Mouse (Mus musculus) C2C12 (cell line): ENCODE data around the gene Ston2. TPM values are rescaled to one million over a fixed set of nuclear protein-coding genes. Genes with fewer than 3 reads are reported as not detected.

ENCODE experiments used
- H3K27me3 ChIP-seq: one replicate; pipeline ENCODE4 v1.6.1; 2011; ENCODE audit not compliant: control insufficient read depth, insufficient read depth, insufficient read length
- H3K36me3 ChIP-seq: one replicate; pipeline ENCODE4 v1.6.1; 2011; ENCODE audit not compliant: control insufficient read depth, insufficient read depth
- H3K4me3 ChIP-seq: one replicate; pipeline ENCODE4 v1.5.1; 2011; ENCODE audit warnings: mild to moderate bottlenecking, control low read depth; ENCODE audit not compliant: poor library complexity, insufficient read depth, severe bottlenecking
- H3K79me2 ChIP-seq: one replicate; pipeline ENCODE4 v1.6.1; 2011; ENCODE audit not compliant: control insufficient read depth, insufficient read depth
- H3K79me3 ChIP-seq: one replicate; pipeline ENCODE4 v1.6.1; 2011; ENCODE audit warnings: low read depth, control low read depth
- H3ac ChIP-seq: one replicate; pipeline ENCODE3; 2011; ENCODE audit warnings: low read depth; ENCODE audit not compliant: control insufficient read depth, insufficient read length
- CEBPB ChIP-seq: IDR thresholded peaks from one replicate; pipeline ENCODE4 v1.6.1; 2011; ENCODE audit warnings: low read depth, mild to moderate bottlenecking, control low read depth, moderate library complexity
- CTCF ChIP-seq: IDR thresholded peaks from one replicate; pipeline ENCODE4 v1.5.1; 2011; ENCODE audit not compliant: control insufficient read depth, insufficient read depth, insufficient read length
- FOSL1 ChIP-seq: IDR thresholded peaks from one replicate; pipeline ENCODE4 v1.8.0; 2011; ENCODE audit warnings: mild to moderate bottlenecking, low read length; ENCODE audit not compliant: poor library complexity, insufficient read depth, severe bottlenecking
- MAX ChIP-seq: IDR thresholded peaks from one replicate; pipeline ENCODE4 v1.6.1; 2011; ENCODE audit warnings: mild to moderate bottlenecking, control low read depth
- MYOD1 ChIP-seq: IDR thresholded peaks from one replicate; pipeline ENCODE4 v1.6.1; 2011; ENCODE audit warnings: low read depth; ENCODE audit not compliant: control insufficient read depth, insufficient read length
- MYOG ChIP-seq: IDR thresholded peaks from one replicate; pipeline ENCODE4 v1.6.1; 2011; ENCODE audit not compliant: control insufficient read depth, insufficient read length; ENCODE audit errors: extremely low read depth
- USF1 ChIP-seq: IDR thresholded peaks from one replicate; pipeline ENCODE4 v1.6.1; 2011; ENCODE audit warnings: low read depth, mild to moderate bottlenecking, control low read depth, moderate library complexity
- polyA plus RNA-seq: library from polyadenylated mRNA; unstranded; fragments of >200 nt; fragmentation: generic; extraction: Trizol; gene quantifications from one replicate; pipeline ENCODE4 v1.2.1, GENCODE M21; 2012; ENCODE audit warnings: missing spikeins

The Ston2 gene
- polyA plus RNA-seq, 1 experiment = 11.6 TPM

- TF ChIP-seq MYOD1 = no peak
- no peak for TF ChIP-seq MYOG
- no peak for TF ChIP-seq MAX
- no peak for TF ChIP-seq FOSL1
- no peak for TF ChIP-seq CTCF
- TF ChIP-seq USF1 = no peak
- TF ChIP-seq CEBPB = no peak
- Histone ChIP-seq H3K27me3 (no peaks in the 10 kb centered on the region), H3K36me3 (no peaks in the 10 kb centered on the region), H3K4me3 (no peak overlapping the region), H3K79me2 (no peaks in the 10 kb centered on the region), H3ac (no peak overlapping the region), H3K79me3 (no peaks in the 10 kb centered on the region)
Measured at GRCm38 (mm10) chr12:91742916-91743315, 45.3 kb downstream of the Ston2 start.

GRCm38 (mm10) chr12:91738381-91738780 lies 49.8 kb downstream of the Ston2 start:
- Histone ChIP-seq H3K27me3 (no peaks in the 10 kb centered on the region), H3K36me3 (no peaks in the 10 kb centered on the region), H3K79me2 (no peaks in the 10 kb centered on the region), H3K4me3 (no peak overlapping the region), H3K79me3 (no peaks in the 10 kb centered on the region), H3ac (no peak overlapping the region)
- TF ChIP-seq CEBPB (no peak), CTCF (no peak), MAX (no peak), FOSL1 (no peak), USF1 (no peak), MYOG (no peak)

GRCm38 (mm10) chr12:91736221-91736980 lies 51.8 kb downstream of the Ston2 start:
- no peak overlapping the region for H3K4me3 ChIP-seq
- H3K79me3 ChIP-seq = no peaks in the 10 kb centered on the region
- H3K36me3 ChIP-seq = no peaks in the 10 kb centered on the region
- no peaks in the 10 kb centered on the region for H3K27me3 ChIP-seq
- H3ac ChIP-seq = no peak overlapping the region
- no peaks in the 10 kb centered on the region for H3K79me2 ChIP-seq
- TF ChIP-seq CTCF = no peak
- TF ChIP-seq FOSL1 = no peak
- no peak for TF ChIP-seq USF1
- TF ChIP-seq MAX = no peak
- no peak for TF ChIP-seq MYOD1
- no peak for TF ChIP-seq MYOG
- TF ChIP-seq CEBPB = no peak

- Histone ChIP-seq H3K79me2 (no peaks in the 10 kb centered on the region), H3ac (no peak overlapping the region), H3K4me3 (no peak overlapping the region), H3K36me3 (no peaks in the 10 kb centered on the region), H3K79me3 (no peaks in the 10 kb centered on the region), H3K27me3 (no peaks in the 10 kb centered on the region)
- TF ChIP-seq CEBPB (no peak), USF1 (no peak), MYOG (no peak), MYOD1 (no peak), MAX (no peak), FOSL1 (no peak), CTCF (no peak)
Measured at GRCm38 (mm10) chr12:91734246-91735027, 53.8 kb downstream of the Ston2 start.

GRCm38 (mm10) chr12:91732729-91733448 lies 55.3 kb downstream of the Ston2 start:
- no peaks in the 10 kb centered on the region for H3K79me2 ChIP-seq
- TF ChIP-seq CTCF (no peak), CEBPB (no peak), USF1 (no peak), MYOD1 (no peak), MAX (no peak), MYOG (no peak), FOSL1 (no peak)

More at GRCm38 (mm10) chr12:91732729-91733448, 55.3 kb downstream of the Ston2 start:
- Histone ChIP-seq H3ac (no peak overlapping the region), H3K79me3 (no peaks in the 10 kb centered on the region), H3K27me3 (no peaks in the 10 kb centered on the region), H3K36me3 (no peaks in the 10 kb centered on the region), H3K4me3 (no peak overlapping the region)
